Mouse (Mus musculus) midbrain, embryonic 15.5 days (tissue): Measurements from ENCODE around the gene Arhgap6. TPM values are rescaled to one million over a fixed set of nuclear protein-coding genes. Genes with fewer than 3 reads are reported as not detected.

ENCODE experiments used
- ATAC-seq: fragments of 200-750 bp; cut with Nextera tagmentation; replicated peaks from 2 replicates; pipeline ENCODE4 v1.8.0; 2017; ENCODE audit warnings: moderate TSS enrichment
- H3K27ac ChIP-seq: fragments of 300-500 bp; sonication (generic); 2 replicates; pipeline ENCODE4 v1.5.1; 2015; ENCODE audit warnings: mild to moderate bottlenecking, inconsistent platforms
- H3K27me3 ChIP-seq: fragments of 300-500 bp; sonication (generic); replicated peaks from 2 replicates; pipeline ENCODE4 v1.6.1; 2015; ENCODE audit warnings: inconsistent platforms
- H3K36me3 ChIP-seq: fragments of 300-500 bp; sonication (generic); replicated peaks from 2 replicates; pipeline ENCODE4 v1.6.1; 2015; ENCODE audit warnings: inconsistent platforms
- H3K4me1 ChIP-seq: fragments of 300-500 bp; sonication (generic); 2 replicates; pipeline ENCODE4 v1.6.1; 2015; ENCODE audit warnings: inconsistent platforms
- H3K4me2 ChIP-seq: fragments of 300-500 bp; sonication (generic); 2 replicates; pipeline ENCODE4 v1.6.1; 2015; ENCODE audit warnings: inconsistent platforms, mild to moderate bottlenecking, moderate library complexity
- H3K4me3 ChIP-seq: fragments of 300-500 bp; sonication (generic); 2 replicates; pipeline ENCODE4 v1.5.1; 2015; ENCODE audit warnings: mild to moderate bottlenecking, inconsistent platforms
- H3K9ac ChIP-seq: fragments of 300-500 bp; sonication (generic); 2 replicates; pipeline ENCODE4 v1.6.1; 2015; ENCODE audit warnings: mild to moderate bottlenecking, inconsistent platforms
- H3K9me3 ChIP-seq: fragments of 300-500 bp; sonication (generic); 2 replicates; pipeline ENCODE4 v1.6.1; 2016; ENCODE audit warnings: inconsistent platforms
- WGBS: fragments of 180-500 bp; shearing (Covaris S2); methylation state at CpG from one replicate; pipeline ENCODE4 v1.1.7; 2015; ENCODE audit warnings: mixed read lengths; 5-methylcytosine and 5-hydroxymethylcytosine counted together
- polyA plus RNA-seq: library from polyadenylated mRNA; unstranded; fragments of >200 nt; fragmentation: Nextera tagmentation; extraction: Ambion mirVana; gene quantifications from 2 replicates; pipeline ENCODE4 v1.2.1, GENCODE M21; 2015

Gene Arhgap6
- polyA plus RNA-seq, 1 experiment from 2014 or later, result 0.98 TPM

DNA sequence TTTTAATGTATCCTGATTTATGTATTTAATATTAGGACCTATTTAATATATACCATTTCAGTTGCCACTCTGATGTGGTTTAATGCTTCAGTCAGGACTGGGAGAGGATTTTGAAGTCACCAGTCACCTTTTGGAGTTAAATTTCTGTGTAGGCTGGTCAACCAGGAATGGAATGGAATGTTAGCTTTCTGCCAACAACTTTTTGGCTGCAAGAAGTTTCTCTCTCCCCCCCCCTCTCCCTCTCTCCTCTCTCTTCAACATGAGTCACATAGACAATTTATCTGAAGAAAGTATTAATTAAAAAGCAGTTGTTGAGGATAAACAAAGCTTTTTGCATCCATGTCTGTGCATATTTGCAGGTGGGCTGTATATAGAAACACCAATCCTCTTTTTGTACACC is 217.8 kb downstream of the Arhgap6 start:
- Histone ChIP-seq H3K27me3 (peaks cover 8% of the 10 kb centered on the region; the same call in 1 of the 2 replicates), H3K4me1 (no peaks in the 10 kb centered on the region), H3K27ac (no peak overlapping the region), H3K4me2 (no peak overlapping the region), H3K4me3 (no peak overlapping the region), H3K9ac (no peak overlapping the region), H3K36me3 (no peaks in the 10 kb centered on the region), H3K9me3 (no peaks in the 10 kb centered on the region)
- ATAC-seq, result no peak

DNA sequence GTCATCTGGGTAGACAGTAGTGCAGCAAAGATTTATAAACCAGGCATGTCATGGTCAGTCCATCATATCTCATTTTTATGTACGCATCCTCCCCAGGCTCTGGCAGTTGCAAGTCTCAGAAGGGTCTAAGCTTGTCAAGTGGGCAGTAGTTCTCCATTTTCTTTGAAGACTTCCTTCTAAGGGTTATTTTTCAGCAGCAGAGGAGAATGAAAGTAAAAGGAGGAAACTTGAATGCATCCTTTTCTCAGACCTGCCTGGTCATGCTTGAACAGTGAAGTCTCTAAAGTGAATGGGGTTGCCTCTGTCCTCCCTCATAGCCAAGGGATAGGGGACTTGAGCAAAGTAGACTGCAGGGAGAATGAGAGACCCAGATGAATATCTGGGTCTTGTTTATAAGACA is 239.5 kb downstream of the Arhgap6 start:
- H3K27me3 ChIP-seq, result peaks cover 25% of the 10 kb centered on the region
- no peak for ATAC-seq
- H3K27ac ChIP-seq, result no peak overlapping the region
- H3K9me3 ChIP-seq, result no peaks in the 10 kb centered on the region
- H3K9ac ChIP-seq, result no peak overlapping the region
- no peak overlapping the region for H3K4me3 ChIP-seq
- H3K4me2 ChIP-seq, result no peak overlapping the region
- WGBS, result 93% methylated on average over 1 of the region's 1 CpGs
- no peaks in the 10 kb centered on the region for H3K4me1 ChIP-seq
- no peaks in the 10 kb centered on the region for H3K36me3 ChIP-seq

DNA sequence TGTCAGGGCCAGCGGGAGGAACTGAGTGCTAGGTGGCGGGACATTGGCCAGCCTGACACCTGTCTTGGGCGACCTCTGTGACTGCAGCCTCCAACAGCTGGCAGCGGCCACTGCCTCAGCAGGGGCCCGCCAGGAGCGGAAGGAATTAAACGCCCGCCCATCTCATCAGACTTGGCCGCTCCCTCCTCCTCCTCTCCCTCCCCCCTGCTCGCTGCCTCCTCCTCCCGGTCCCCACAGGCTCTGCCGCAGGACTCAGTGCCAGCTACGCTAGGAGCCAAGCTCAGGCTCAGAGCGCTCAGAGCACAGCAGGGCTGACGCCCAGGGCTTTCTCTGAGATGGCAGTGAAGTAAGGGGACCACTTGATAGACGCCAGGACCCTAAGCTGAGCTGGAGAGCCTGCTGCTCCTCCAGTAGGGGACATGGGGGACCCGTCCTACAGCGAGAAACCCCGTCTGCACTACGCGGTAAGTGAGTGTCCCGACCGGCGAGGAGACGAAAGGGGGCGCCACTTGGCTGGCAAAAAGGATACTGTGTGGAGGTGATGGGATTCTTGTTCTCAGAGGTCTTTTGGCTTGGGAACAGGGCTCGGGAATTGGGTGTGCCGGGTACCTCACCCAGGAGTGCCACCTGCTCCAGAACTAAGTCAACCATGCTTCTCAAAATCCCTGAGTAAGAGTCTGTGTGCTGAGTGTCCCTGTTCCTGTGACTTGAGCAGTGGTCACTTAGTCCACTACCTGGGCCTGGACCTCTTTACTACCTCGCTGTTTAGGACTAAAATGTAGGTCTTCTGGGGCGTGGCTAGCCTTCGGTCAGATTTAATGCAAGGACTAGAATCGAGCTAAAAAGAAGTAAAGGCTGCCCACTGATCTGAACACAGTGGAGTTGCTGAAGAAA is 241.8 kb downstream of the Arhgap6 start:
- Histone ChIP-seq H3K27ac (no peak overlapping the region), H3K4me3 (peak overlapping the region; percentile 37), H3K4me2 (peak overlapping the region; percentile 64), H3K27me3 (peaks cover 25% of the 10 kb centered on the region), H3K4me1 (no peaks in the 10 kb centered on the region), H3K9ac (no peak overlapping the region; the same call in 1 of the 2 replicates), H3K9me3 (no peaks in the 10 kb centered on the region), H3K36me3 (no peaks in the 10 kb centered on the region)
- 29% methylated on average over 32 of the region's 32 CpGs for WGBS
- ATAC-seq, result peak; percentile 94

DNA sequence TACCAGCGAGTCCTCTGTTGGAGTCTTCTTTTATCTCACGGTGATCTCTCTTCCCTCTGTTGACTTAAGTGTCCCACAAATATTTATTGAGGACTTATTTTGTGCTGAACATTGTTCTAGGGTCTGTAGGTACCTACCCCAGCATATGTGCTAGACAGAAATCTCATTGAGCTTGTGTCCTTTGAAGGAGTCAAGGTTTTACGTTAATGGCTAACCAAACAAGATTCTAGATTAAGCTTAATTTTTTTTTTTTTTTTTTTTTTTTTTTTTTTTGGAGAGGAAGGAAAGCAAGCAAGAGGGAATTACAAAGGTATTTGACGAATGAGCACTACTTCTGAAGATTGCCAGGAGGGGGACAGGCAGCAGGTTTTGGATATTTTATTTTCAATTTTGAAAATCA is 242.5 kb downstream of the Arhgap6 start:
- Histone ChIP-seq H3K4me2 (no peak overlapping the region; the same call in 1 of the 2 replicates), H3K27ac (no peak overlapping the region), H3K36me3 (no peaks in the 10 kb centered on the region)

DNA sequence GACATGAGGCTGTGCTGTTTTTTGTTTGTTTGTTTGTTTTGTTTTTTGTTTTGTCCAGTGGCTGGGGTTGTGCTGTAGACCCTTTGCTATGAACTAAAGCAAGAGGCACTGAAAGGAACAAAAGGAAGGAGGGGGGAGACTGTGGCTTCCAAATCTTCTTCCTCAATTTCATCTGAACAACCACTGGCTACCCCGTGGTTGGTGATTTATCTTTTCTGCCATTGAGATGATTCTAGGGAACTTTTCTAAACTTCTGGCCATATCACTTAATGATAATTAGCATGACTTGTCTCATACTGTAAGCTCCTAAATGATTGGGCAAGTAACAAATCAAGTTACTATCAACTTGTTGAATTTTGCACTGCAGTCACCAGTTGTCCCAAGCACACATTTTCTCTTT is 249.0 kb downstream of the Arhgap6 start:
- ATAC-seq, result no peak
- H3K4me2 ChIP-seq, result no peak overlapping the region
- no peaks in the 10 kb centered on the region for H3K4me1 ChIP-seq
- no peak overlapping the region for H3K4me3 ChIP-seq
- H3K27me3 ChIP-seq, result no peaks in the 10 kb centered on the region; the same call in 1 of the 2 replicates
- no peak overlapping the region for H3K9ac ChIP-seq
- H3K9me3 ChIP-seq, result no peaks in the 10 kb centered on the region
- no peaks in the 10 kb centered on the region for H3K36me3 ChIP-seq
- no peak overlapping the region for H3K27ac ChIP-seq
- 63% methylated on average over 1 of the region's 1 CpGs for WGBS

More for the DNA sequence above, 242.5 kb downstream of the Arhgap6 start:
- Histone ChIP-seq H3K27me3 (peaks cover 25% of the 10 kb centered on the region), H3K9ac (no peak overlapping the region), H3K4me3 (no peak overlapping the region), H3K4me1 (no peaks in the 10 kb centered on the region), H3K9me3 (no peaks in the 10 kb centered on the region)
- ATAC-seq, result no peak
- 50% methylated on average over 4 of the region's 4 CpGs for WGBS

DNA sequence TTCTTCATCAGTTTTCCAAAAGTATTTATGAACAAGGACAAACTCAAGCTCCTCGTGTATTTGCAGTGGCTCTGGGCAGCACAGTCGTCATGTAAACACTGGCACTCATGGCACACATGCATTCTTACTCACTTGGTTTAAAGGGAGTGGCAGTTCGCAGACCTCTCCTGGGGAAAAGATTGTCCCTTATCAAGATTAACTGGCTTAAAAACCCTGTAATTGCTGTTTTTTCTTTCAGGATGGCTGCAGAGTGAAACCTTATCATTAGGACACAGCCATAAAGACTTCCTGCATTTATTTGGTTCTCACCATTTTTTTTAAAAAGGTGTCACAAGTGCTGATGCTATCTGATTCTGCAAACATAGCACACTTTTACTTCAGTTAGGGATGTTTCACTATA is 252.7 kb downstream of the Arhgap6 start:
- Histone ChIP-seq H3K4me3 (no peak overlapping the region), H3K4me1 (no peaks in the 10 kb centered on the region), H3K27ac (no peak overlapping the region), H3K4me2 (no peak overlapping the region), H3K36me3 (no peaks in the 10 kb centered on the region), H3K9me3 (no peaks in the 10 kb centered on the region), H3K27me3 (no peaks in the 10 kb centered on the region), H3K9ac (no peak overlapping the region)
- ATAC-seq, result no peak
- 72% methylated on average over 3 of the region's 3 CpGs for WGBS

DNA sequence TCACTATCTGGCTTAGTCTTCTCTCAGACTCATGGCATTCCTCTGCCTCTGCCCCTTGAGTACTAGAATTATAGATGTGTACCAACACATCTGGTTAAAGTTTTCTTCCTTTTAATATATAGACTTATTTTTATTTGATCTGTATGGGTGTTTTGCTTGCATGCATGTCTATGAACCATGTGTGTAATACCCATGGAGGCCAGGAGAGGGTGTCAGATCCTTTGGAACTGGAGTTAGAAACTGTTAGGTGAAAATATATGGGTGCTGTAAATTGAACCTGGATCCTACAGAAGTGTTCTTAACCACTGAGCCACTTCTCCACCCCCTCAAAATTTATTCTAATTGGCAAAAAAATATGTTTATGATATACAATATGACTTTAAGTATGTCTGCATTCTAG is 254.7 kb downstream of the Arhgap6 start:
- no peaks in the 10 kb centered on the region for H3K9me3 ChIP-seq
- H3K4me1 ChIP-seq, result no peaks in the 10 kb centered on the region
- H3K9ac ChIP-seq, result no peak overlapping the region
- no peak overlapping the region for H3K27ac ChIP-seq
- no peaks in the 10 kb centered on the region for H3K36me3 ChIP-seq
- no peak overlapping the region for H3K4me2 ChIP-seq
- H3K27me3 ChIP-seq, result no peaks in the 10 kb centered on the region
- no peak for ATAC-seq
- H3K4me3 ChIP-seq, result no peak overlapping the region

DNA sequence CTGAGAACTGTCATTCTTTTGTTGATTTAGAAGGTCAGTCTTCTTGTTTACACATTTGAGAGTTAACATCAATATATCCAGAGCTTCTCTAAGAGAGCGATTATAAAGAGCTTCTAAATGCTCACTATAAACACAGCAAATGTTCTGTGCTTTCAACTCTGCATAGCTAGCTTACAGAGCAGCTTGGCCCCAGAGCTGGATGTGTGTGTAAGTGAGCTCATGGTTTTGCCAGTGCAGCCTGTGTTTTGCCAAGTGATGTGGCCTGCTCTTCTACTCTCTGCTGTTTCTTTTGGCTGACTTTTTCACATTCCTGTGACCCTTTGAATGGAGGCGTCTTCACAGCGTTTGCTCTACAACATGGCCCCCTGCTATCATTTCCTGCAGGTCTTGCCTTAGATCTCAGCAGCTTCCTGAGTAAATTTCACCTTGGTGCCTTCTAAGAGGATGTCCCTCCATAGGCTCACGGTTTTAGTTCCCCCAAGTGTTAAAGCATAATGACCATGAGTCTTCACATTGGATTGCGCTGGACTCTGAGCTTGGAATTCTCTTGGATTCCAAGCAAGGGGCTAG is 259.1 kb downstream of the Arhgap6 start:
- no peak for ATAC-seq
- WGBS, result 59% methylated on average over 5 of the region's 5 CpGs
- H3K9ac ChIP-seq, result no peak overlapping the region

DNA sequence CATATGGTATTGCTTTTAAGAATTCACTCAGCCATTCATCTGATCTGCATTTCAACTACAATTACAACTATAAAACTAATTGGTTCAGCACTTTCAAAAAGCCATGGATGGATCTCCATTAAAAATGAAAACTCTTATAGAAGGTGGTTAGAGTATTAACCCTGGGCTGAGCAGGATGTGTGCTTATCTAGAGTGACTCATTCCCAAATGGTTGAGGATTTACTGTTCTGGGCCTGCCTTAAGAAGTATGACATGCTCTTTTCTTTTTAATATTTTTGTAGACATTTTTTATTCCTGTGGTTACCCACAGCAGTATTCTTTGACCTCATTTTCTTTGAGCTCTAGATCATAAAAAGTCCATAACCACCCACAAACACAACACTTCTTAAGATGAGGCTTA is 267.7 kb downstream of the Arhgap6 start:
- Histone ChIP-seq H3K27ac (no peak overlapping the region), H3K4me1 (no peaks in the 10 kb centered on the region), H3K9ac (no peak overlapping the region), H3K27me3 (peaks cover 11% of the 10 kb centered on the region; the same call in 1 of the 2 replicates), H3K36me3 (no peaks in the 10 kb centered on the region), H3K4me3 (no peak overlapping the region), H3K4me2 (no peak overlapping the region), H3K9me3 (no peaks in the 10 kb centered on the region)
- no peak for ATAC-seq

More for the DNA sequence above, 259.1 kb downstream of the Arhgap6 start:
- Histone ChIP-seq H3K27ac (no peak overlapping the region), H3K36me3 (no peaks in the 10 kb centered on the region), H3K4me2 (no peak overlapping the region), H3K27me3 (0 out of 2 replicates have a peak, but pooled peaks cover 5% of the 10 kb centered on the region), H3K4me1 (no peaks in the 10 kb centered on the region), H3K4me3 (no peak overlapping the region), H3K9me3 (no peaks in the 10 kb centered on the region)

DNA sequence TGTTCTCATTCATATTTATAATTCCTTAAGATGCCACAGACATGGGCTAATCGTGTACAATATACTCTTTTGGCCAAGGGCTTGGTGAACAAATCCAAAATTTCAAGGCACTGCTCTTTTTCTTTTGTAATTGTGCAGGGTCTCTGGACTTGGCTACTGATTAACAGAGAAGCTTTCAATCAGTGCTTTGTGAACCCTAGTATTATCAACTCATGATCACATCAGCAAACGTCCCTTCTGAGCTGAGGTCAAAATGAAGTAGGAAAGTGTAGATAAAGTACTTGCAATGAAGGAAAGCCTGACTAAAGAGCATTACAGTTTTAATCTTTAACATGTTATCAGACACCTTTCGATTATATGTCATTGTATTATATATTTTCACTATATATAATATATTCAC is 270.4 kb downstream of the Arhgap6 start:
- H3K27ac ChIP-seq, result no peak overlapping the region
- H3K9ac ChIP-seq, result no peak overlapping the region
- no peaks in the 10 kb centered on the region for H3K9me3 ChIP-seq
- H3K4me2 ChIP-seq, result no peak overlapping the region
- no peaks in the 10 kb centered on the region for H3K36me3 ChIP-seq
- 67% methylated on average over 3 of the region's 3 CpGs for WGBS
- H3K27me3 ChIP-seq, result peaks cover 6% of the 10 kb centered on the region; the same call in 1 of the 2 replicates
- H3K4me1 ChIP-seq, result no peaks in the 10 kb centered on the region
- H3K4me3 ChIP-seq, result no peak overlapping the region
- ATAC-seq, result no peak

DNA sequence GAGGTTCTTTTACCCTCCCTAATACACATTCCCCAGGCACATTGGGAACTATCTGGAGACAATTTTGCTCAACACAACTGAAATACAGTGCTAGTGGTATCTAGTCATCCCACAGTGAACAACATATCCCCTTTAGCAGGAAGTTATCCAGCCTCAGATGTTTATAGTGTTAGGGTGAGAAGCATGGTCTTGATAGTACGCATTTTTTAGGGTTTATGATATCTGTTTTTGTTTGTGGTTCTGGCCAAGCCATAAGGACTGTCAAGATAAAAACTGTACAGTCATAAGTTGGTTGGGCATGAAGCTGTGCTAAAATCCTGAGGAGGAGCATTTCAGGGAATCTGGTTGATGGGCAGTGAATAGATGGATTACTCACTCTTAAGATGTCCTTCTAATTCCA is 271.0 kb downstream of the Arhgap6 start:
- Histone ChIP-seq H3K27ac (no peak overlapping the region), H3K36me3 (no peaks in the 10 kb centered on the region), H3K4me1 (no peaks in the 10 kb centered on the region), H3K27me3 (peaks cover 4% of the 10 kb centered on the region; the same call in 1 of the 2 replicates), H3K9me3 (no peaks in the 10 kb centered on the region), H3K4me3 (no peak overlapping the region), H3K4me2 (no peak overlapping the region), H3K9ac (no peak overlapping the region)
- WGBS, result 82% methylated on average over 1 of the region's 1 CpGs
- ATAC-seq, result no peak

DNA sequence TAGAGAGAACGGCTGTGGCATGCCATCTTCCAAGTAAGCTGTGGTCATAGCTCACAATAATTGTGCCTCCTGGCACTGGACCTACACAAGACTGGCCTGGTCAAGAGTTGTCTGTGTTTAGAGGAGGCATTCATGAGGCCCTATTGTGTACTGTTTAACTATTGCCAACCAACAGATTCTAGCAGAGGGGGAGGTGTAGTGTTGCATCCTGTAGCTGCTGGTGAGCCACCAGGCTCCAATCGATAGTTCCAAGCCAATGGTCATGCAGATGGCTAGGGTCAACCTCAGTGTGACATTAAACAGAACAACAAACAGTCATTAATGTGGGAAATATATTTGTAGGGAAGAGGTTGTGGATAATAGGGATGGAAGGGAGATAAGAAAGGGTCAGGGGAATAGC is 280.1 kb downstream of the Arhgap6 start:
- no peak overlapping the region for H3K9ac ChIP-seq
- H3K4me2 ChIP-seq, result no peak overlapping the region
- H3K4me1 ChIP-seq, result no peaks in the 10 kb centered on the region
- peaks cover 9% of the 10 kb centered on the region; the same call in 1 of the 2 replicates for H3K27me3 ChIP-seq
- no peak for ATAC-seq
- H3K4me3 ChIP-seq, result no peak overlapping the region
- H3K27ac ChIP-seq, result no peak overlapping the region
- H3K9me3 ChIP-seq, result no peaks in the 10 kb centered on the region
- no peaks in the 10 kb centered on the region for H3K36me3 ChIP-seq
- WGBS, result 87% methylated on average over 2 of the region's 2 CpGs

DNA sequence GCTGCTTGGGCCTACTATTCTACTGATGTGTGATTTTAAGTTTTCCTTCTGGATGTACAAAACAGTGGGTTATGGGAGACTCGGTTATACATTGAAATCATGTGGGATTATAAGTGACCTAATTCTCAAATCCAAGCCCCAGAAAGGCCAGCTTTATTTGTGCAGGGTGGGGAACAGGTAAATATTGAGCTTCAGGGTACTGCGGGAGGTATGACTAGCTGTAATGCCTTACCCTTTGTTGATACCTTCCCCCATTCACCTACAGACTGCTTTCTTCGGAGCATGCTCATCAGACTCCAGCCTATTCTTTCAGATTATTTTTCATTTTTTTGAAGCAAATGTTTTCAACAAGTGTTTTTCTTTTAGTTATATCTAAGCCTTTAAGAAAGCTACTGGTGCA is 286.7 kb downstream of the Arhgap6 start:
- Histone ChIP-seq H3K27me3 (no peaks in the 10 kb centered on the region), H3K36me3 (no peaks in the 10 kb centered on the region), H3K27ac (no peak overlapping the region), H3K4me3 (no peak overlapping the region), H3K9me3 (no peaks in the 10 kb centered on the region), H3K9ac (no peak overlapping the region), H3K4me1 (no peaks in the 10 kb centered on the region), H3K4me2 (no peak overlapping the region)
- WGBS, result 86% methylated on average over 3 of the region's 3 CpGs
- ATAC-seq, result no peak
